Mouse (Mus musculus): ENCODE data around the gene Nckap5l.

DNA sequence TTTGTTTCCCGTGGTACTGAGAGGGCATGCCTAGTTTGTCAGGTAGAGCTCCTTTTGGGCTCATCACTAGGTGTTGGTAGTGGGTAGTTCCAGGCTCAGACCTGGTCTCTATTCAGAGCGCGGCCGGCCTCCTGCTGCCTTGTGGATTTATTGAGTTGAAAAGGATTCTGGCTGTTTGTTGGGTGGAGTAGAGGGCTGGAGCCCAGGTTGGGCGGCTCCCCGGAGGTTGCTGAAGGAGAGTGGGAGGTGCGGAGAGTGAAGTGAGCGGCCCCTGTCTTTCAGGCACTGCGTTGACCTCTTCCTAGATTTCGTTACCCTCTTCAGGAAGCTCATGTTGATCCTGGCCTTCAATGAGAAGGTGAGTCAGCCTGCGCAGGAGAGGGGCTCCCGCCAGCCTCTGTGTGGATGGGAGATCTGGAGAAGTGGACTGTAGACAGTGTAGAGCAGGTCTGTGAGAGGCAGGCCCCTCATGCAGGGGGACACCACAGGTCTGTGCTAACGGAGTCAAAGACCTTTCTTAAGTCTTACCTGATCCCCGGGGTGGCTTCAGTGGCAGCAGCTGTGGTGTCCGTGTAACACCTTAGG, 50.5 kb downstream of the Nckap5l start:
- TF ChIP-seq POLR2A (IDR thresholded peaks at IDR 0.05; ENCODE audit: insufficient read depth, low read depth, low read length) (no peak), CTCF (IDR thresholded peaks at IDR 0.05; ENCODE audit: insufficient read depth, low read depth, low read length) (no peak)

Data from olfactory bulb, adult 2 months (tissue).